Mouse (Mus musculus) adrenal gland (tissue): ENCODE data around the gene 9430015G10Rik.
"Not testable (repeated sequence)": the region's sequence is repeated elsewhere in the genome, so short reads cannot be mapped to it uniquely, and the experiment has no call there.

Experiments
- intact Hi-C: fragments of 180-260 bp; cut with DNase I; formaldehyde crosslinking; loops from one replicate; pipeline ENCODE4 v1.15.1; 2025

9430015G10Rik gene

DNA sequence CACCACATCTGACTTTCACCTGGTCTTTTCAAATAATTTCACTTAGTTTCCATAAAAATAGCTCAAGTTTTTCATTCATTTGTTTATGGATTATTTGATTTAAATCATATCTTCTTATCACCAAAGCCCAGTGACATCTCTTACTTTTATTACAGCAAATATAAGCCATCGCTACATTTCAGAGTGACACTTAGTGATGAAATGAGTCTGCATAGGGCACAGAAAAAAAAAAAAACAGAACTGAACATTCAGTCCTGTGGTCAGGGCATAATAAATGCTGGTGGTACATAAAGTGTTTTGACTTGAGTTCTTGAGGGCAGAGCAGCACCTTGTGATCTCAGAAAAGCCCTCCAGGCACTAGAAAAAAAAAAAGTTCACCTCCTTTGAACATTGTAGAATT, 13.6 kb upstream of the 9430015G10Rik start:
- intact Hi-C loops = no loop called here

GRCm38 (mm10) chr4:156097770-156098366, 11.9 kb upstream of the 9430015G10Rik start:
- intact Hi-C loops = no loop called here

DNA sequence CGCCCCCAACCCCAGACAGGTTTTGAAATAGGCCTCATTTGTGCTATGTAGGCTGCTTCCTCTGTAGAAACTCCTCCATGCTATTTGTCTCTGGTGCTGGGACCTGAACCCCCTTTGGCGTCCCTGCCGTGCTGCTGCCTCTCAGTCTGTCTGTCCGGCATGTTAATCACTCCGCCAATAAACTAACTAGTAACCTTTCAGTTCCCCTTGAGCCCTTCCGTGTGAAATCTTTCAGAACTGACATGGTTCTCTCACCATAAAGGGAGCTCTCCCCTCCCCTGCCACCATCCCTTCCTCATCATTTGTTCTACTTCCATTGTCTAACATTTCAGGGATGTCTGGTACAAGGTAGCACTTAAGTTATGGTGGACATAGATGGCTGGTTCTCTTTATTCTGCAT, 10.4 kb upstream of the 9430015G10Rik start:
- intact Hi-C loops = no loop called here

- intact Hi-C loops = no loop called here
These were observed 9.3 kb upstream of the 9430015G10Rik start for GRCm38 (mm10) chr4:156100501-156100900.

- intact Hi-C loops = no loop called here
These were observed 8.3 kb upstream of the 9430015G10Rik start for GRCm38 (mm10) chr4:156101481-156101903.

DNA sequence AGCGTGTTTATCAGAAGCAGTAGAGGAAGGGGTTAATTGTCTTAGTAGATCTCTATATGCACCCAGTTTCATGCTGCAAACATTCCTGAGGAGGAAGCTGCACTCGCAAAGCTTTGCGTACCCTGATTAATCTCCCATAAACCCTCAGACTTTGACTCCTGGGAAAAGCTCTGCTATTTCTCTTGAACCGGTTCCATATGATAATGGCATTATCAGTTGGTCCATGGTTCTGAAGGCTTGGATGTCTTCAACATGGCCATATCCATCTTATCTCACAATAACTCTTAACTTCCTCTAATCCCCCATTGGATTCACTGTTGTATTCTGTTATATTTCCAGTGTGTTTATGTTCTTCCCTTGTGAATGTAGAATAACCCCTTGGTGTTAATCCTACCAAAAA, 6.4 kb upstream of the 9430015G10Rik start:
- intact Hi-C loops = no loop called here

DNA sequence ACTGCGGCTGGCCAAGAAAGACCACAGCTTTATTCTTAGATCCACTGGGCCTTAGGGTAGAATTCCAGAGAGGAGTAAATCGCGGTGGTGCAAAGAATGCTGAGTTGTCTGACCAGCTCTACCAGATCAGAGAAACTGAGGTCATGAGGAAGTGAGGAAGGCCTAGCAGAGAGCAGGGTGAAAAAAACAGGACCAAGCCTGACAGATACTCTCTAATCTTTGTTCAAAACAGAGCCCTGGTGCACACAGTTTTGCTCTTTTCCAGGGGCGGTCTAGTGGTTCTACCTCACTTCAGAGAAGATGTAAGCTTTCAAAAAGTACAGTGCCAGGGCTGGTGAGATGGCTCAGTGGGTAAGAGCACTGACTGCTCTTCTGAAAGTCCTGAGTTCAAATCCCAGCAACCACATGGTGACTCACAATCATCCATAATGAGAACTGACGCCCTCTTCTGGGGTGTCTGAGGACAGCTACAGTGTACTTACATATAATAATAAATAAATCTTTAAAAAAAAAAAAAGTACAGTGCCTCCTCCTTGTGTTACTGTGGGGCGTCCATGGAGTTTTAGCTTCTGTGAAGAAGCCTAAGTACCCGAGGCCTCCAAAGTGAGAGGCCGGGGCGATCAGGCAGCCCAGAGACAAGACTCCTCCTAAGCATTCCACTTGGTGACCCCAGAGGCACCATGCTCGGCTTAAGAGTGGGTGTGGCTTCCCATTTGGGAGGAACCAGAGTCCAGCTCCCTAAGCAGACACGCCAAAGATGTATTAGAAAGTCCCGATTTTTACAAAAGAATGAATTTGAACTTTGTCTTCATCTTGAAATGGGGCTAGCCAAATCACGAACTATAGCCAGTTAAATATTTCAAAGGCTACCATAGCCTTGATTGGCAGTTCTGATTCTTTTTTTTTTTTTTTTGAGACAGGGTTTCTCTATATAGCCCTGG, 906 bp upstream of the 9430015G10Rik start:
- intact Hi-C loops = loop anchor here (5.0 kb wide), 1 partner anchor 147 kb away; the partner anchor contains the start of gene C1qtnf12

GRCm38 (mm10) chr4:156124077-156124476, 14.3 kb downstream of the 9430015G10Rik start:
- intact Hi-C loops = no loop called here

GRCm38 (mm10) chr4:156125393-156125792, 15.6 kb downstream of the 9430015G10Rik start:
- intact Hi-C loops = no loop called here

DNA sequence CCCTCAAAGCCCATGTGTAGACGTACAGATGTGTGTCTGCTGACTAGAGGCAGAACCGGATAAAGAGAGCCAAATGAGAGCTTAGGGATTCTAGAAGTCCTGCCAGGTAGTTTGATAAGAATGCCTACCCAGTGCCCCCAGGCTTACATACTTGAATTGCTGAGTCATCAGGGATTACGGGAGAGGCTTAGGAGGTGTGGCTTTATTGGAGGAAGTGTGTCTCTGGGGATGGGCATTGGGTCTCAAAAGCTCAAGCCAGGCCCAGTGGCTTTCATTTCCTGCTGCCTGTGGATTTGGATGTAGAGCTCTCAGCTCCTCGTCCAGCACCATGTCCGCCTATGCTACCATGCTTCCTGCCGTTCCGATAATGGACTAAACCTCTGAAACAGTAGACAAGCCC, 17.1 kb downstream of the 9430015G10Rik start:
- intact Hi-C loops = no loop called here

DNA sequence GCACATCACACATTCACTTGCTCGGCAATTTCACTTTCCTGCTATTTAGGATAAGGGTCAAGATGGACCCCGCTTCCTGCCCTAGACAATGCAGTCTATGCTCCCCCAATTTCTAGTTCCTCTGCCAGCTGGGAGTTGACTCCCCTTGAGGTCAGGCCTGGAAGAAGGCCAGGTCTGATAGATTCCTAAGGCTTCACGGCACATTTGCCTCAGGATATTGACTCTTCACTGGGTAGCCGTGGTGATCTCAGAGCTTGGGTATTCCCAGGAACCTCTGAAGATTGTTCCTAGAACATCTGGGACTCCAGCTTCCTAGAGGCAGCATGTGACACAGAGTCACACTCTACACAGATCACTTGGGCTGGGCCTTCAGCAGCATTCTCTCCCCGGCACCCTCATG, 19.0 kb downstream of the 9430015G10Rik start:
- intact Hi-C loops = no loop called here

DNA sequence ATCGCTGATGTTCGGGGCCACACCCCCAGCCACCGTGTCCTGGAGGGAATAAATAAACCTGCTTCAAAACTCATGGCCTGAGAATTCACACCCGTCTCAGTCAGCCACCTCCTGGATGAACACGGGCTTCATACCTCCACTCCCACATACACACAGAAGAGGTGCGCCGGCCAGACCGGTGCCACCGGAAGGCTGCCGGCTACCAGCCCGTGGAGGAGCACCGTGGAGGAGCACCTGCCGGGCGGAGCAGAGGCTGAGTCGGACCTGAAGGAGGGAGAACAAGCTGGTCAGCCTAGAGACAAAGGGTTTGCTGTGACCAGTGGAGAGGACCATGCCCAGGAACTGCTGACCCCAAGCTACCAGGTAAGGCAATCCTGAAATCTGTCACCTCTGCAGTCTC, 20.7 kb downstream of the 9430015G10Rik start, which contains the start of gene Rnf223:
Gene Rnf223, plus strand, starts transcription at position 78 of the 400 bp plus-strand sequence.
- intact Hi-C loops = no loop called here

- intact Hi-C loops = no loop called here
These were observed 21.2 kb downstream of the 9430015G10Rik start for GRCm38 (mm10) chr4:156130940-156131339.

- intact Hi-C loops = no loop called here
These were observed 23.6 kb downstream of the 9430015G10Rik start for GRCm38 (mm10) chr4:156133334-156133733.

GRCm38 (mm10) chr4:156133943-156134605, 24.3 kb downstream of the 9430015G10Rik start:
- intact Hi-C loops = no loop called here

DNA sequence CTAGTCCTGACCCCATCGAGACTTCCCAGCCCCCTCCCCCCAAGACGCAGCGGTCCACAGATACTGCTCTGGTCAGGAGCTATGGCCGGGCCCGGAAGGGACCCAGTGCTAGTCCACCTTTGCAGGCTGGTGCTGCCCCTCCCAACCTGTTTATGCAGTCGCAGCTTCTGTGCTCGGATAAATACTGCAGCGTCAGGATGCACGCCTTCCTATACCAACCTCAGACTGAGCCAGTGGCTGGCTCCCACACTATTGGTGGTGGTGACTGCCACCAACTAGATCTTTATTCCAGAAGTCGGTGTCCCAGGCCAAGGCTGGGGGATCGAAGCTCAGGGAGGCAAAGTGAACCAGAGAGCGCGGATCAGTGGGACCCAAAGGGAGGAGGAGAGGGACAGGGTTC, 25.3 kb downstream of the 9430015G10Rik start:
- intact Hi-C loops = no loop called here

DNA sequence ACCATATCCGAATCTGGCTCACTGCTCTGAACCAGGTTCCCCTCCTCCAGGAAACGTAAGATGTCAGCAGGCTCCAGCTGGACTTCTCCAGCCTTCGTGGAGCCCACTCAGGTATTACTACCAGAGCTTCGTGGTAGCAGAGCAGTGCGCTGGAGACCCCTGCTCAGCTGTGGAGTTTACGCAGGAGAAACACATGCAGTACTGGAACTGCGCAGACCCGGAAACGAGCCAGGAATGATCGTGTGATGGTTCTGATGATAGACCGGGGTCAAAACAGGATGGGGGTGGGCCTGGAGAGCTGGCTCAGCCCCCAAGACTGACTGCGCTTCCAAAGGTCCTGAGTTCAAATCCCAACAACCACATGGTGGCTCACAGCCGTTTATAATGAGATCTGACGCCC, 26.0 kb downstream of the 9430015G10Rik start:
- intact Hi-C loops = no loop called here

DNA sequence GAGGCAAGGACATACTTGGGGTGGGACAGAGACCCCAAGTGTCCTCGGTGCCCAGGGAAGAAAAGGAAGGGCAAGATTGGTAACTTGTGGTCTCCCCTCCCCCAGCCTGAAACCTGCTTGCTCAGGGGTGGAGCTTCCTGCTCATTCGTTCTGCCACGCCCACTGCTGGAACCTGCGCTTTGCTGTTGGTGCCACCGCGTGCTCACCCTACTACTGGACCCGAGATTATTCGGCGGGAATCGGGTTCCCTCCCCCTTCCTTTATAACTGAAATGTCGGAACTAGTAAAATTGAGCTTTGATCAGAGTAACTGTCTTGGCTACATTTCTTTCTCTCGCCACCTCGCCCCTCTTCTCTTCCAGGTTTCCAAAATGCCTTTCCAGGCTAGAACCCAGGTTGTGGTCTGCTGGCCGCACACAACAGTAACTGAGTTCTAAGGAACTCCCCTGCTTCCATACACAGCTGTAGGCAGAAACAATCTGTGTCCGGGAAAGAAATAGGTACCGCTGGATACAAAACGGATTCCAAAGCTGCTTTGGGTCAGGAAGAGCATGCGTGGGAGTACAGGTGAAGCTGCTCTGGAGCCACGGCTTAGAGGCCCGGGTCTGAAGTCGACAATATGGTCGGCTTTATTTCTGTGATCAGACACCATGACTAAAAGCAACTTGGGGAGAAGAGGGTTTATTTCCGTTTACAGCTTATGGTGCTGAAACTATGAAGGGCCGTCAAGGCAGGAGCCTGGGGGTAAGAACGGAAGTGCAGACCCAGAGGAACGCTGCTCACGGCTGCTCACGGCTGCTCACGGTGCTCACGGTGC, 26.7 kb downstream of the 9430015G10Rik start:
- intact Hi-C loops = no loop called here

GRCm38 (mm10) chr4:156150887-156151286, 41.1 kb downstream of the 9430015G10Rik start:
- intact Hi-C loops = not testable (repeated sequence)

GRCm38 (mm10) chr4:156154771-156155170, 45.0 kb downstream of the 9430015G10Rik start:
- intact Hi-C loops = no loop called here

- intact Hi-C loops = no loop called here
These were observed 56.7 kb downstream of the 9430015G10Rik start for GRCm38 (mm10) chr4:156166477-156166876.
